Comparison of ENCODE assay signal across 8 mouse cellular contexts in the genomic region with DNA sequence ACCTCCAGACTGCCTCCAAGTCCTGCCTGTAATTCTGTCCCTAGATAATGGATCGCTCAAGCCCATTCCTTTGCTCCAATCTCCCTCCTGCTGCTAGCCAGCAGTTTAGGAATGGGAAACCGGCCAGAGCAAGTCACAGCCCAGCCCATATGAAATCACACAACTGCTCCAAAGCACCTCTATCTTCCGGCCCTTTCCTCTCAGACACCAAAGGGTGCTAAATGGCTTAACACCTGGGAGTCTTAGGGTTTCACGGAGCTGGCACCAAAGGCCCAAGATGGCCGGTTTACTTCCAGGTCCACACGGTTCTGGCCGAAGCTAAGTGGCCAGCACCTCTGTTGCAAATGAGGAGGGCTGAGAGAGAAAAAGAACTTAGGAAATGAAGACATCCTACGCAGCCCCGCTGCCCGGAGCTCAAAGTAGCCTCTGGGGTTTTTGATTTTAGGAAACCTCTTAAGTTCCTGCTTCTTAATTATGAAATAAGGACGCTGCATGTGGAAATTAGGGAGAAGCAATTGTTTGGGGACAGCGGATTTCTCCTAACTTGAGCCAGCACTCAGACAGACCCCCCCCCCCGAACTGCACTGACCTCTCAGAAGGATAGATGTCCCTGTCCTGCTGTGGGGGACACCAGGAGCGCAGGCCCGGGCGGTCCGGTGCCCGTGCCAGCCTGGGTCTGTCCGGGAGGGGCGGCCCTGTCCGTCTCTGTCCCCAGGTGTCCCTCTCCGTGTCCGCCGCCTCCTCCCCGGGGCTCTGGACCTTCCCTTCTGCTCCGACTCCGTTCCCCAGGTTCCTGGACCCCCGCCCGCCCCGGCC. TPM values are rescaled to one million over a fixed set of nuclear protein-coding genes. Genes with fewer than 3 reads are reported as not detected.
DNase-seq lines count a peak whose midpoint lies in the region; ATAC-seq lines count a peak whose summit lies in the region.

No protein-coding gene starts in this region.

- H3K4me1 ChIP-seq in hindbrain, embryonic 10.5 days (replicated peaks): peaks cover 69% of the 10 kb centered on the region
- peaks cover 40% of the 10 kb centered on the region for H3K4me1 ChIP-seq in limb, embryonic 13.5 days
- H3K4me1 ChIP-seq in midbrain, embryonic 16.5 days (ENCODE audit: control insufficient read depth, insufficient read depth, low read length): peaks cover 10% of the 10 kb centered on the region

- H3K27ac ChIP-seq in hindbrain, embryonic 10.5 days: peak overlapping the region; percentile 91
- H3K27ac ChIP-seq in limb, embryonic 13.5 days: peak overlapping the region; percentile 39; the same call in 1 of the 2 replicates
- no peak overlapping the region for H3K27ac ChIP-seq in midbrain, embryonic 16.5 days (ENCODE audit: low read length)

- H3K9me3 ChIP-seq in hindbrain, embryonic 10.5 days: no peaks in the 10 kb centered on the region
- no peaks in the 10 kb centered on the region for H3K9me3 ChIP-seq in limb, embryonic 13.5 days
- H3K9me3 ChIP-seq in midbrain, embryonic 16.5 days (replicated peaks; ENCODE audit: control insufficient read depth, low read length, poor library complexity, severe bottlenecking): no peaks in the 10 kb centered on the region

- peak overlapping the region; percentile 90 for H3K4me2 ChIP-seq in limb, embryonic 13.5 days (replicated peaks)
- peak overlapping the region; percentile 90 for H3K4me2 ChIP-seq in midbrain, embryonic 16.5 days (ENCODE audit: low read length)

- peaks cover under 1% of the 10 kb centered on the region for H3K36me3 ChIP-seq in hindbrain, embryonic 10.5 days
- no peaks in the 10 kb centered on the region for H3K36me3 ChIP-seq in limb, embryonic 13.5 days
- H3K36me3 ChIP-seq in midbrain, embryonic 16.5 days (ENCODE audit: control insufficient read depth, insufficient read depth, low read length): no peaks in the 10 kb centered on the region

- DNase-seq in urinary bladder, adult 18-20 months (ENCODE audit: low spot score in 2 of 2): peak; percentile 35 to 40
- DNase-seq in urinary bladder, postnatal 10 days (ENCODE audit: low spot score): no peak
- DNase-seq in hindbrain, embryonic 10.5 days (ENCODE audit: low spot score): peak; percentile 30
- DNase-seq in right cerebral cortex, postnatal 36 days (ENCODE audit: low spot score in 2 of 2): no peak
- no peak for DNase-seq in cerebellum, postnatal 25 days

- H3K4me3 ChIP-seq in hindbrain, embryonic 10.5 days: peak overlapping the region; percentile 71
- peak overlapping the region; percentile 89 for H3K4me3 ChIP-seq in limb, embryonic 13.5 days
- peak overlapping the region; percentile 53 for H3K4me3 ChIP-seq in midbrain, embryonic 16.5 days (ENCODE audit: low read depth, low read length)

- peak overlapping the region; percentile 87 for H3K9ac ChIP-seq in limb, embryonic 13.5 days
- H3K9ac ChIP-seq in midbrain, embryonic 16.5 days (ENCODE audit: low read depth, low read length): peak overlapping the region; percentile 68

- peak; percentile 4; the same call in 1 of the 2 replicates for ATAC-seq in erythroid progenitor cell, adult 5-6 weeks (replicated peaks; ENCODE audit: low FRiP score, poor library complexity, severe bottlenecking)
- ATAC-seq in limb, embryonic 13.5 days (ENCODE audit: low FRiP score, low read depth): peak; percentile 41
- no peak; the same call in 1 of the 2 replicates for ATAC-seq in midbrain, embryonic 16.5 days

- peaks cover 9% of the 10 kb centered on the region; the same call in 1 of the 2 replicates for H3K27me3 ChIP-seq in hindbrain, embryonic 10.5 days (ENCODE audit: insufficient read depth, poor library complexity, severe bottlenecking)
- no peaks in the 10 kb centered on the region for H3K27me3 ChIP-seq in limb, embryonic 13.5 days
- no peaks in the 10 kb centered on the region for H3K27me3 ChIP-seq in midbrain, embryonic 16.5 days (ENCODE audit: control insufficient read depth, insufficient read depth, low read depth, low read length)

- 3% methylated on average over 30 of the region's 30 CpGs for WGBS in hindbrain, embryonic 10.5 days
- 3% methylated on average over 29 of the region's 30 CpGs for WGBS in limb, embryonic 13.5 days
- WGBS in midbrain, embryonic 16.5 days: 5% methylated on average over 24 of the region's 30 CpGs

RNA-seq across cellular contexts. Expression of a gene that starts 0.5 kb away (rescaled TPM):
- total RNA-seq in erythroid progenitor cell, adult 5-6 weeks (2015; ENCODE audit: low replicate concordance): 4.6 and 5.8 TPM in 2 replicates
- total RNA-seq in erythroid progenitor cell, adult 5-6 weeks (2017; ENCODE audit: low replicate concordance): 3.6 and 4.1 TPM in 2 replicates
- 15.6 and 15.7 TPM in 2 replicates for polyA plus RNA-seq in hindbrain, embryonic 10.5 days (2016; fragmentation: Nextera tagmentation; extraction: Ambion mirVana)
- polyA plus RNA-seq in limb, embryonic 13.5 days (2015; fragmentation: Nextera tagmentation; extraction: Ambion mirVana): 13.2 and 14.1 TPM in 2 replicates
- 7.7 and 8.1 TPM in 2 replicates for polyA plus RNA-seq in midbrain, embryonic 16.5 days (2015; fragmentation: Nextera tagmentation; extraction: Ambion mirVana)

RNA-seq across cellular contexts. Expression of a gene that starts 42.9 kb away (rescaled TPM):
- 11.5 and 20.5 TPM in 2 replicates for total RNA-seq in erythroid progenitor cell, adult 5-6 weeks (2015; ENCODE audit: low replicate concordance)
- 0.30 and 5.5 TPM in 2 replicates for total RNA-seq in erythroid progenitor cell, adult 5-6 weeks (2017; ENCODE audit: low replicate concordance)
- polyA plus RNA-seq in hindbrain, embryonic 10.5 days (2016; fragmentation: Nextera tagmentation; extraction: Ambion mirVana): 74.3 and 86.9 TPM in 2 replicates
- polyA plus RNA-seq in limb, embryonic 13.5 days (2015; fragmentation: Nextera tagmentation; extraction: Ambion mirVana): 78.3 and 85.2 TPM in 2 replicates
- polyA plus RNA-seq in midbrain, embryonic 16.5 days (2015; fragmentation: Nextera tagmentation; extraction: Ambion mirVana): 98.2 and 100 TPM in 2 replicates

RNA-seq across cellular contexts. Expression of a gene that starts 43.2 kb away (rescaled TPM):
- 0.42 TPM in 1 of 2 replicates, not detected in the other for total RNA-seq in erythroid progenitor cell, adult 5-6 weeks (2015; ENCODE audit: low replicate concordance)
- total RNA-seq in erythroid progenitor cell, adult 5-6 weeks (2017; ENCODE audit: low replicate concordance): not detected in 2 replicates
- 6.5 and 13.1 TPM in 2 replicates for polyA plus RNA-seq in hindbrain, embryonic 10.5 days (2016; fragmentation: Nextera tagmentation; extraction: Ambion mirVana)
- 0.76 and 0.80 TPM in 2 replicates for polyA plus RNA-seq in limb, embryonic 13.5 days (2015; fragmentation: Nextera tagmentation; extraction: Ambion mirVana)
- polyA plus RNA-seq in midbrain, embryonic 16.5 days (2015; fragmentation: Nextera tagmentation; extraction: Ambion mirVana): 11.8 and 11.9 TPM in 2 replicates

RNA-seq across cellular contexts. Expression of a gene that starts 48.4 kb away (rescaled TPM):
- 5.8 and 8.0 TPM in 2 replicates for total RNA-seq in erythroid progenitor cell, adult 5-6 weeks (2015; ENCODE audit: low replicate concordance)
- 2.0 and 7.1 TPM in 2 replicates for total RNA-seq in erythroid progenitor cell, adult 5-6 weeks (2017; ENCODE audit: low replicate concordance)
- polyA plus RNA-seq in hindbrain, embryonic 10.5 days (2016; fragmentation: Nextera tagmentation; extraction: Ambion mirVana): 28.1 and 30.0 TPM in 2 replicates
- 24.3 and 24.9 TPM in 2 replicates for polyA plus RNA-seq in limb, embryonic 13.5 days (2015; fragmentation: Nextera tagmentation; extraction: Ambion mirVana)
- 21.5 and 22.2 TPM in 2 replicates for polyA plus RNA-seq in midbrain, embryonic 16.5 days (2015; fragmentation: Nextera tagmentation; extraction: Ambion mirVana)

RNA-seq across cellular contexts. Expression of a gene that starts 48.7 kb away (rescaled TPM):
- total RNA-seq in erythroid progenitor cell, adult 5-6 weeks (2015; ENCODE audit: low replicate concordance): 1.3 and 2.5 TPM in 2 replicates
- total RNA-seq in erythroid progenitor cell, adult 5-6 weeks (2017; ENCODE audit: low replicate concordance): 1.7 and 2.7 TPM in 2 replicates
- 13.9 and 17.8 TPM in 2 replicates for polyA plus RNA-seq in hindbrain, embryonic 10.5 days (2016; fragmentation: Nextera tagmentation; extraction: Ambion mirVana)
- 7.5 and 8.2 TPM in 2 replicates for polyA plus RNA-seq in limb, embryonic 13.5 days (2015; fragmentation: Nextera tagmentation; extraction: Ambion mirVana)
- 36.5 and 36.9 TPM in 2 replicates for polyA plus RNA-seq in midbrain, embryonic 16.5 days (2015; fragmentation: Nextera tagmentation; extraction: Ambion mirVana)

Comparison
In these comparisons a context has a peak if more than half of its experiments do, and no peak if none do; other contexts are left out.
1. DNase-seq: peak in urinary bladder, adult 18-20 months (2 of 2) and hindbrain, embryonic 10.5 days (single experiment); none in urinary bladder, postnatal 10 days (single experiment), right cerebral cortex, postnatal 36 days (0 of 2) and cerebellum, postnatal 25 days (0 of 2).
2. Peak in every context shown above with its lines, with median percentiles within 50 percentile points of each other: H3K4me3 ChIP-seq.